Mouse (Mus musculus) neural tube, embryonic 13.5 days (tissue): ENCODE measurements at regions not wholly inside any gene's neighbourhood (a gene's known extent, or its start where the extent isn't known, plus 50 kb on each side); places are given as distances from the start of the nearest gene placed in this dataset.
A peak's percentile ranks its signal among the peaks of the same experiment; 100 is the strongest.

Experiments used
- ATAC-seq: fragments of 200-750 bp; cut with Nextera tagmentation; 2 replicates; pipeline ENCODE4 v1.8.0; 2017; ENCODE audit warnings: low read depth, mild to moderate bottlenecking, moderate TSS enrichment, moderate library complexity
- H3K27ac ChIP-seq: fragments of 300-500 bp; sonication (generic); replicated peaks from 2 replicates; pipeline ENCODE4 v1.5.1; 2015; ENCODE audit warnings: moderate library complexity, mild to moderate bottlenecking, inconsistent platforms
- H3K27me3 ChIP-seq: fragments of 300-500 bp; sonication (generic); 2 replicates; pipeline ENCODE4 v1.6.1; 2015; ENCODE audit warnings: mild to moderate bottlenecking, inconsistent platforms
- H3K36me3 ChIP-seq: fragments of 300-500 bp; sonication (generic); 2 replicates; pipeline ENCODE4 v1.6.1; 2015; ENCODE audit warnings: mild to moderate bottlenecking, inconsistent platforms
- H3K4me1 ChIP-seq: fragments of 300-500 bp; sonication (generic); replicated peaks from 2 replicates; pipeline ENCODE4 v1.6.1; 2015; ENCODE audit warnings: inconsistent platforms
- H3K4me2 ChIP-seq: fragments of 300-500 bp; sonication (generic); 2 replicates; pipeline ENCODE4 v1.6.1; 2015; ENCODE audit warnings: inconsistent platforms, mild to moderate bottlenecking, moderate library complexity
- H3K4me3 ChIP-seq: fragments of 300-500 bp; sonication (generic); 2 replicates; pipeline ENCODE4 v1.5.1; 2015; ENCODE audit warnings: mild to moderate bottlenecking, inconsistent platforms
- H3K9ac ChIP-seq: fragments of 300-500 bp; sonication (generic); 2 replicates; pipeline ENCODE4 v1.6.1; 2015; ENCODE audit warnings: moderate library complexity, mild to moderate bottlenecking, inconsistent platforms
- H3K9me3 ChIP-seq: fragments of 300-500 bp; sonication (generic); 2 replicates; pipeline ENCODE4 v1.6.1; 2016; ENCODE audit warnings: inconsistent platforms
- WGBS: fragments of 180-500 bp; shearing (Covaris S2); methylation state at CpG from one replicate; pipeline ENCODE4 v1.1.7; 2015; 5-methylcytosine and 5-hydroxymethylcytosine counted together

DNA sequence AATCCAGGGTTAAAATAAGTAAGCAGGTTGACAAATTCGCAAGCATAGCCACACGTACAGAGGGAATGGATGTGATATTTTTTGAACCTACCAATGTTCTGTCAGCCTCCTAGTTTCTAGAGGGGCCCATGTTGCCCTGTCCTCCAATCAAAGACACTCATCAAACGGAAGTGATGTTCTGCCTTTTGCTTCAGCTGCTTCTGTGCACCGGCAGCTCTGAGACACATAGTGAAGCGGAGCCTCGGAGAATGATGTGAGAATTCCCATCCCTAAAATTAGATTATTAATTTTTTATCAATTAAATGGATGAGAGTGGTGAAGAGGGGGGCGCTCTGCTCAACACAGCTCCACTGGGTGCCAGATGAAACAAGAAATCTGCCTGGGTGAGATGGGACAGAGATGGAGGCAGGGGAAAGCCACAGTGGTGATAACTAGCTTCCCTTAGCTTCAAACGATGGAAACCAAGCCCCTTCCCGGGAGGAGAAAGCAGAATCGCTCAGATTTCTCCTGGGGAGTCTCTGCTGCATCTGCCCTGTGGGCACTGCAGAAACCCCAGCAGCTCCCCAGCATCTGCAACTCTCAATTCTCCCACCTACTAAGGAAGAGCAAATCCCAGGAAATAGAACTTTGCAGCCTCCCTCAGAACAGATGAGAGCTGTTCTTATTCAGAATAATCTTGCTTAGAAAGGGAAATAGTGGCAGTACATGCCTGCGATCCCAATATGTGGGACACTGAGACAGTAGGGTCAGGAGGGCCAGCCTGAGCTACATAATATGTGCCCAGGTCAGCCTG lies 391.7 kb upstream of the Clint1 start:
- 70% methylated on average over 11 of the region's 11 CpGs for WGBS
- H3K36me3 ChIP-seq, result no peaks in the 10 kb centered on the region
- no peak overlapping the region for H3K9ac ChIP-seq
- no peaks in the 10 kb centered on the region for H3K27me3 ChIP-seq
- H3K4me2 ChIP-seq, result no peak overlapping the region
- H3K27ac ChIP-seq, result no peak overlapping the region
- ATAC-seq, result no peak
- no peaks in the 10 kb centered on the region for H3K9me3 ChIP-seq
- peaks cover 15% of the 10 kb centered on the region for H3K4me1 ChIP-seq
- H3K4me3 ChIP-seq, result no peak overlapping the region

DNA sequence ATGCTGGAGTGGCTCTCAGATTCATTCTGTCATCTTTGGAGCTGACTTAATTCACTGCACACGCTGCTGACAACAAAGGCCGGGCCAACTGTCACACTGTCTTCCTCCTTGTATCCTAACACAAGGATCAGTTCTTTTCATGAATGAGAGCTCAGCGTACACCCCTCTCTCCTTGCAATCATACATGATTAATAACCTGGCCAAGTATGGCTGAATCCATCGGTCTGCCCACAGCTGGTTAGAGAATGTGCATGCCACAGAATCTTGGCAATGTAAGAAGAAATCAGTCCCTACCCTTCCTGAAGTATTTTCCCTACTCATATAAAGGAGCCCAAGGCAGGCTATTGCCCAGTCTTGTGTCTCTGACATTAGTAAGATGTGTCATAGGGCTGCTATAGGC lies 387.4 kb upstream of the Clint1 start:
- H3K4me3 ChIP-seq, result no peak overlapping the region
- H3K36me3 ChIP-seq, result no peaks in the 10 kb centered on the region
- H3K4me2 ChIP-seq, result no peak overlapping the region
- ATAC-seq, result no peak
- no peaks in the 10 kb centered on the region for H3K9me3 ChIP-seq
- 55% methylated on average over 4 of the region's 4 CpGs for WGBS
- H3K27me3 ChIP-seq, result no peaks in the 10 kb centered on the region
- peaks cover 12% of the 10 kb centered on the region for H3K4me1 ChIP-seq
- no peak overlapping the region for H3K9ac ChIP-seq
- H3K27ac ChIP-seq, result no peak overlapping the region; the same call in 1 of the 2 replicates

DNA sequence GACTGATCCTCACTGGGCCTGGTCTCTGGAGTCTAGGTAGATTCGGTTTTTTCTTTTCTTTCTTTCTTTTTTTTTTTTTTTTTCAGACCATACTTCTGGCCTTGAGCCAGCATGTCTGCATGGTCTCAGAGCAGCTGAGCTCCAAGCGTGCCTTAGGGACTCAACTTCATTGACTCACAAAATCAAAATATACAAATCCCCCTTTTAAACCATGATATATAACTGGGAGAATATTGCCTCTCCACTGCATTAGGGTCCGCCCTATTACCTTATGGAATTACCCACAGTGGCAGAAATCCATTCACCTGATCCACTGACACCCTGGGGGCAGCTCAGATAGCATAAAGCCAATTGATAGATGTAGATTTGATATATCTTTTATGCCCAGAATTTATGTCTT lies 385.5 kb upstream of the Clint1 start:
- Histone ChIP-seq H3K27me3 (no peaks in the 10 kb centered on the region), H3K27ac (peak overlapping the region; percentile 64), H3K36me3 (no peaks in the 10 kb centered on the region), H3K4me3 (no peak overlapping the region), H3K4me2 (no peak overlapping the region), H3K9ac (no peak overlapping the region), H3K9me3 (no peaks in the 10 kb centered on the region), H3K4me1 (peaks cover 12% of the 10 kb centered on the region)
- ATAC-seq, result peak; percentile 32
- WGBS, result 30% methylated on average over 3 of the region's 3 CpGs

DNA sequence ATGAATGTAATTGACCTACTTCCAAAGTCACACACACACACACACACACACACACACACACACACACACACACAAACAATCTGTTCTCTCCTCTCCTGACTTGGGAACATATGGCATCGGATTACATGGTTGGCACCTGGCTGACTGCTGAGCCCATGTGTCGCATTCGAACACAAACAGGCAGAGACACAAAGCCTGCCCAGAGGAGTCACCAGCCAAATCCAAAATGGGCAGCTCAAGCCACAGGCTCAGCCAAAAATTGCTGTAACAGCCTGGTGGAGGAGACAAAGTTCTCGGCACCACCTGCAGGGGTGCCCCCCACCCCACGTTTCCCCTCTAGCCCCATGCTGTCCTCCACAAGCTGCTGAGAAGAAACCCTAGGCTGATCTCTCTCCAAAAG lies 379.7 kb upstream of the Clint1 start:
- Histone ChIP-seq H3K9ac (no peak overlapping the region), H3K27me3 (no peaks in the 10 kb centered on the region), H3K9me3 (no peaks in the 10 kb centered on the region), H3K36me3 (no peaks in the 10 kb centered on the region), H3K27ac (no peak overlapping the region), H3K4me1 (no peaks in the 10 kb centered on the region), H3K4me2 (no peak overlapping the region), H3K4me3 (no peak overlapping the region)
- no peak for ATAC-seq
- 67% methylated on average over 5 of the region's 5 CpGs for WGBS

DNA sequence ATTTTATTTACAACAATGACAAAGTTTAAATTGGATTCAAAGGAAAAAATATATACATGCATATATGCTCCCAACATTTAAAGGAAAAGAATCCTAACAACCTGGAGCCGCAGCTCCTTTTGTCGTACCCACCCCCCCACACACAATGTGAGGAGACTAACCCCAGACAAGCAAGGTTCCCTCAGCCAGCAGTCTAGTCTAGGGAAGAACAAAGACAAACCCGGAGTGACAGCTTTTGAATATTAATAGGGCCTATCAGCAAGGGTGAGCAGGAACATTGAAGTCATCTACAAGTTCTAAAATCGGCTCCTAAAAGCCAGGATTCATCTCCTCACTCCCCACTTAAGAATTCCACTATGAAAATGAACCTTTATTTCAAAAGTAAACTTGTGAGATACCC lies 374.9 kb upstream of the Clint1 start:
- WGBS, result 58% methylated on average over 4 of the region's 4 CpGs
- no peak overlapping the region for H3K4me3 ChIP-seq
- no peak overlapping the region for H3K9ac ChIP-seq
- H3K9me3 ChIP-seq, result no peaks in the 10 kb centered on the region
- no peaks in the 10 kb centered on the region for H3K27me3 ChIP-seq
- no peak overlapping the region for H3K27ac ChIP-seq
- H3K36me3 ChIP-seq, result no peaks in the 10 kb centered on the region
- no peak overlapping the region for H3K4me2 ChIP-seq
- no peaks in the 10 kb centered on the region for H3K4me1 ChIP-seq
- ATAC-seq, result no peak

DNA sequence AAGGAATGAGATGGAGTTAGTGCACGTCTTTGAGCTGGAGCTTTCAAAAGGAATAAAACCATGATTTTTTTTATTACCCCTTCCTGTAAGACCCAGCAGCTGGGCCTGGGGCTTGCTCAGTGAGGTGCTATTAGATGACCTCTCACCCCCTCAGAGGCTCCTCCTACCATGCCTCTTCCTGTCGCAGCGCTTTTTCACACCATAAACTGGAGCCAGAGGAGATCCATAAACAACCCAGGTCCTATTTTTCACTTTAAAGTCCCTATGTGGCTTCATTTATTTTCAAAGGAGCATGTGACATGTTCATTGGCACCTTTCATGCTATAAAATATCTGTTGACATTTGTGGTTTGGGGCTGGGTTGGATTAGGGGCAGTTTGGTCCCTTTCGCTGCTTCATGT lies 365.9 kb upstream of the Clint1 start:
- no peak for ATAC-seq
- H3K27me3 ChIP-seq, result no peaks in the 10 kb centered on the region
- H3K4me1 ChIP-seq, result peaks cover 16% of the 10 kb centered on the region
- no peak overlapping the region for H3K27ac ChIP-seq
- H3K36me3 ChIP-seq, result no peaks in the 10 kb centered on the region
- no peak overlapping the region for H3K9ac ChIP-seq
- H3K4me2 ChIP-seq, result no peak overlapping the region
- WGBS, result 65% methylated on average over 4 of the region's 4 CpGs
- H3K4me3 ChIP-seq, result no peak overlapping the region
- H3K9me3 ChIP-seq, result no peaks in the 10 kb centered on the region

DNA sequence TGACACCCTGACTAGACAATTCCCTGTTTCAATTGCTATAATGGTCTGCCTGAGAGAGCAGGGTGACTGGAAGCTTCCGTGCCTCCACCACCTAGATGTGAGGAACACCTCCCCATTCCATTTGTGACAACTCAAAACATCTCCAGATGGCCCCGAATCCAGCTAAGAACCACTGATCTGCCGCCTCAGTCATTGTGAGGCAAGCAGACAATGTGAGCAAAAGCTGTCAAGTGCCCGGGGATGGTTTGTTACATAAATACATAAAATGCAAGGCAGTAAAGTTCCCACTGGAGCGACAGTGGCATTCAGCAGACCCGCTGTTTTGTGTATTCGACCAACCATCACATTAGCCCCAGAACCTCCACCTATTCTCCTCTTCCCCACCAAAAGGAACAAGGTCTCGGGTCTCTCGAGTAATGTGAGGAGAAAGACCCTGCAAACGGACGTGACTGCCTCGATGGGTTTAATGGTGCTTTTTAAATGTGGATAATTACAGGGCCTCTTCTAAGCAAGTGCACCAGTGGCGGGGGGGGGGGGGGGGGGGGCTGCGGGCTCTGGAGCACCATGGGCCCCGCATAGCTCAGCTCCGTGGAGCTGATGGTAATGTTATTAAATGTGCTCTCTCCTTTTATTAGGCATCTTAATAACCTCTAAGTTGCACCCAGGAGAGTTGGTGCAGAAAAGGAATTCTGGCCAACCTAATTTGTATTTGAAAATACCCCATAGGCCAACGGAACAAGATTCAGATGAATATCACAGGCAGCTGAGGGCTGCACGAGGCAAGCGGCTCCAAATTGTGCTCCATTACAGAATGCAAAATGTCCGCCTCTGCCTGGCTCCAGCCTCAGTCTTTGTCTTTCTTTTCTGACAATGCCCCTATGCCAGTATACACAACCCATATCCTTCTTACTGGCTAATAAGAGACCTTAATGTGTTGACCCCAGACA lies 360.6 kb upstream of the Clint1 start:
- no peak overlapping the region for H3K9ac ChIP-seq
- peak; percentile 95 for ATAC-seq
- H3K36me3 ChIP-seq, result no peaks in the 10 kb centered on the region
- H3K27ac ChIP-seq, result peak overlapping the region; percentile 90
- WGBS, result 29% methylated on average over 20 of the region's 20 CpGs
- no peak overlapping the region for H3K4me2 ChIP-seq
- peaks cover 19% of the 10 kb centered on the region for H3K4me1 ChIP-seq
- H3K4me3 ChIP-seq, result no peak overlapping the region
- no peaks in the 10 kb centered on the region for H3K9me3 ChIP-seq
- H3K27me3 ChIP-seq, result no peaks in the 10 kb centered on the region

DNA sequence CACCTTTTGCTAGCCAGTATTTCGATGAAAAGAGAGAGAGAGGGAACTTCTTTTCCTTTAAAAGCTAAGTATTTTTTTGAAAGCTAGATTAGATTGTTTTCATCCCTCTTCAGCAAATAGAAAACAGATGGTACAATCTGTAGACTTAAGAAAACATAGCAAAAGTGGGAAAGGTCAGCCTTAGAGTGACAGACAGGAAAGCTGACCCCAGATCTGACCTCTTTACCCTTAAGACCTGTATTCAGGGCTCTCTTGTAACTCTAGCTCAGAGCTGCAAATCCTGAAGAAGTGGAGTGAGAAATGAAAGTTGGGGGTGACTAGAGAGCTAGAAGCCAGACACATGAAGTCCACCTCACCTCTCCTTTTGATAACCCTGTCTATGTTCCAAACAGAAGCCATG lies 356.6 kb upstream of the Clint1 start:
- H3K4me1 ChIP-seq, result peaks cover 17% of the 10 kb centered on the region
- no peaks in the 10 kb centered on the region for H3K9me3 ChIP-seq
- H3K27me3 ChIP-seq, result no peaks in the 10 kb centered on the region
- H3K4me3 ChIP-seq, result no peak overlapping the region
- H3K36me3 ChIP-seq, result no peaks in the 10 kb centered on the region
- 68% methylated on average over 1 of the region's 1 CpGs for WGBS
- H3K27ac ChIP-seq, result no peak overlapping the region
- no peak for ATAC-seq
- H3K4me2 ChIP-seq, result no peak overlapping the region
- H3K9ac ChIP-seq, result no peak overlapping the region

DNA sequence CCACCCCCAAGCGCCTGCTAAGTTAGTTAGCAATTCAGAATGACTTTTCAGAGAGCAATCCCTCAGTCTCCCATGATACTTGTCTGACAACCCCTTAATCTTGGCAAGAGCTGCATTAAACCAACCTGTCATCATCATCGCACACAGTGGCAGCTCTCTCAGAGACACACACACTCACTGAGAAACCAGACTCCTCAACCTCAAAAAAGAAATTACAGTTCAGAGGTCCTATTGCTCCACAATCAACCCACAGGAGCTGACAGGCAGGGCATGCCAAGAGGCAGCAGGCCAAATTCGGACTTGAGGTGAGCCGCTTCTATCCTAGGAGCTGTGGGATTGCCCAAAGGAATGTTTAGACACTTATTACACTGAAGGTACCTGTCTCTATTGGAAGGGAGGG lies 343.3 kb upstream of the Clint1 start:
- Histone ChIP-seq H3K4me1 (peaks cover 17% of the 10 kb centered on the region), H3K4me3 (no peak overlapping the region), H3K27me3 (no peaks in the 10 kb centered on the region), H3K36me3 (no peaks in the 10 kb centered on the region), H3K4me2 (no peak overlapping the region), H3K9ac (no peak overlapping the region), H3K9me3 (no peaks in the 10 kb centered on the region), H3K27ac (peak overlapping the region; percentile 64)
- no peak for ATAC-seq
- WGBS, result 51% methylated on average over 4 of the region's 4 CpGs

DNA sequence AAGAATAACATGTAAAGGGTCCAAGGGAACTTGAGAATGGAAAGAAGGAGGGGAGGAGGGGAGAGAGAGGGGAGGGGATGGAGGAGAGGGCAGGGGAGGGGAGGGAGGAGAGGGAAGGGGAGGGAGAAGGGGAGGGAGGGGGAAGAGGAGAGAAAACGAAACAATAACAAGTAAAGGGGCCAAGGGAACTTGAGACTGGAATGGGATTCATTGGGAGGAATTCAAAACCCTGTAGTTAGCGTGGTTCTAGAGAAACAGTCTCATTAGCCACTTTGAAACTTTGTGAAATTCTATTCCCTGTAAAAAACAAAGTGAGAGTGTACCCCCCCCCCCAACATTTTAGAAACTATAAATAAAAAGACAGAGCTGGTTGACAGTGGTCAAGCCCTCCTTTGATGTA lies 342.6 kb upstream of the Clint1 start:
- Histone ChIP-seq H3K4me3 (no peak overlapping the region), H3K27me3 (no peaks in the 10 kb centered on the region), H3K9me3 (no peaks in the 10 kb centered on the region), H3K4me1 (peaks cover 24% of the 10 kb centered on the region), H3K4me2 (no peak overlapping the region), H3K27ac (no peak overlapping the region), H3K9ac (no peak overlapping the region), H3K36me3 (no peaks in the 10 kb centered on the region)
- WGBS, result 33% methylated on average over 2 of the region's 2 CpGs
- no peak for ATAC-seq

DNA sequence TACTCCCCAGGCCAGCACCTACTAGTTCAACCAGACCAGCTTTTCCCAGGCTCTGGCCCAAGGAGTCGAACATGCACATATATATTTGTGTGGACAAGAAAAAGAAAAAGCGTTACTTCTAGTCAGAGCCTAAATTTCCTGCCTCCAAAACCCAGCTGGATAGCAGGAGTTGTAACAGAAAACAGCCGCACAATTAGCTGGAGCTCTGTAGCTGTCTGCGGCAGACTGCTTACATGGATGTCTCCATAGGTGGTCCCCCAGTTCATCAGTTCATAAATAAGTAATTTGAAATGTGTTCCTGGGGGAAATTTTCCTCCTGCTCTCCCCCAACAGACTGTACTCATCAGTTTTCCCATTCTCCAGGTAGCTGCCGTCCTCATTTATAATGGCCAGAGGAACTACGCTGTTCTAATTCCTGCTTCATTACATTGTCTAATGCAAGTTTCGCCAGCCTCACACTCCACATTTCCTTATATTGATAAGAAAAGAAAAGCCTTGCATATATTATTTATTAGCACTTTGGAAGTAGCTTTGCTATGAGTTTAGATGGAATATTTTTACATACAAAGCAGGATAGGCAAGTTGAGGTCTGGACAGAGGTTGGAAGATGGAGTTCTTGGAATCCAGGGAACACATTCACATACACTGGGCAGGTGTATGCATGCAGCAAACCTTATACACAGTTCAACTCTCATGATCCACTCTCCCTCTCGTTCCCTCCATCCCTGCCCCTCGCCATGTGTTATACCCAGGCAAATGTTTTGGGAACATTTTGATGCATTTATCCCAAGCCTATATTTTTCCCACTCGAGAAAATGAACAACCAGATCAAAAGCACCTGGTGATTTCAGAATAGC lies 337.2 kb upstream of the Clint1 start:
- Histone ChIP-seq H3K4me1 (peaks cover 29% of the 10 kb centered on the region), H3K36me3 (no peaks in the 10 kb centered on the region), H3K27ac (peak overlapping the region; percentile 87), H3K4me3 (no peak overlapping the region), H3K9me3 (no peaks in the 10 kb centered on the region), H3K27me3 (no peaks in the 10 kb centered on the region), H3K9ac (no peak overlapping the region), H3K4me2 (0 out of 2 replicates have a peak overlapping the region, but pooled peaks have one; percentile 13)
- peak; percentile 85 for ATAC-seq
- 37% methylated on average over 10 of the region's 10 CpGs for WGBS

DNA sequence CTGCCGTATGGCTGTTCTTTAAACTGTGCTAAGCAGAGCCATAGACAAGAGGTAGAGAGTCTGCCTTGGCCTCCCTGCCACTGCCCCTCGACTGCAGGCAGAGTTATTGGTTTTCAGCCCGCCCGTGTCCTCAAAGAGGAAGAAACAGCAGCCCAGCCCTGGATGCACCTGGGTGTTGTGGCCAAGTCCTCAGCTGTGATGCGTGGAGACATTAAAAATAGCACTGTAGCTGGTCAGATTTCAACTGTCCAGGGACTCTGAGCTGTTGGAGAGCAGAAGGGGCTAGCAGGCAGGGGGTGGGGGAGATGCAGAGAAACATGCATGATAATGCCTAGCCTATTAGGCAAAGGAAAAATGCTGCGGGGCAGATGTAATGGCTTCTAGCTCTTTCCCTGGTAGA lies 327.1 kb upstream of the Clint1 start:
- peak overlapping the region; percentile 77 for H3K27ac ChIP-seq
- H3K4me1 ChIP-seq, result peaks cover 19% of the 10 kb centered on the region
- H3K9me3 ChIP-seq, result no peaks in the 10 kb centered on the region
- H3K27me3 ChIP-seq, result no peaks in the 10 kb centered on the region
- WGBS, result 35% methylated on average over 6 of the region's 6 CpGs
- H3K36me3 ChIP-seq, result no peaks in the 10 kb centered on the region
- peak; percentile 59 for ATAC-seq
- H3K4me3 ChIP-seq, result no peak overlapping the region
- no peak overlapping the region for H3K9ac ChIP-seq
- H3K4me2 ChIP-seq, result no peak overlapping the region
